Mouse (Mus musculus): ENCODE results near the gene Raf1. TPM values are rescaled to one million over a fixed set of nuclear protein-coding genes. Genes with fewer than 3 reads are reported as not detected.

The Raf1 gene
- polyA plus RNA-seq, 1 experiment from 2014 or later: 173 TPM

DNA sequence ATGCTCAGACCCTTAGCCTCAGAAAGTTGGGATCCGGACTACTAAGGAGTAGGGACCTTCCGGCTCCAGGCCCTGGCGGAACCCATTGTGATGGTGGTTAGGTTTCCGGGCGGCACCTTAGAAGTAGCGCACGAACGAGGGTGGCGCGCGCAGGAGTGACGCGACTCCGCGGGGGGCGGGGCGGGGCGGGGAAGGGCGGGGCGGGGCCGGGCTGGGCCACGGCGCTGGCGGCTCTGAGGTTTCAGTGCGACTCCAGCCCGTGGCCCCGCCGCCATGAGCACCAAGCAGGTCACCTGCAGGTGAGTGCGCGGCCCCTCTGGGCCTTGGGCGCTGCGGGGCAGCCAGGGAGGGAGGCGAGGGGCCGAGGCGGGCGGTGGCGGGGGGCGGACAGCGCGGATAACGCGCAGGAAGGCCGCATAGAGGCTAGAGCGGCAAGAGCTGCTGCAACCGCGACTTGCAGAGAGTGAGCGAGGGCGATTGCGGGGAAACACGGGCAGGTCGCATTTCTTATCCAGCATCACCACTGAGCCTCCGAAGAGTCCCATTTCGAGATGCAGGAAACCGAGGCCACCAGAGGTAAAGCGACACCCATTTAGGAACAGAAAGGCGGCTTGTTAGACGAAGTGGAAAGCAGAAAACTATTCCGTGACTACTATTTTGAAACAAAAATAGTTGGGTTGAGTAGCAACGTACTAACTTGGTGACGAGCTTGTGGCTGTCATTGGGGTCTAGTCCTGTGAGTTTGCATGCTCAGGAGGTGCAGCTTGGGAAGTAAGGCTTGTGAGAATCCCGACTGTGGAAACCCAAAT lies 74.5 kb downstream of the Raf1 start, which contains the start of gene Mkrn2:
Gene Mkrn2 (plus strand): TSS at position 188 of the 809 bp plus-strand sequence.
- Histone ChIP-seq H3K4me3 (peak within 1 kb of the TSS; percentile 83), H3K9ac (peak within 1 kb of the TSS; percentile 80), H3K4me1 (peaks cover 8% of the 10 kb centered on the region), H3K9me3 (no peaks in the 10 kb centered on the region), H3K4me2 (replicated peaks) (peak within 1 kb of the TSS; percentile 73), H3K36me3 (0 out of 2 replicates have a peak, but pooled peaks cover 5% of the 10 kb centered on the region), H3K27me3 (replicated peaks) (no peaks in the 10 kb centered on the region), H3K27ac (0 out of 2 replicates have a peak within 1 kb of the TSS, but pooled peaks have one; percentile 32)
- WGBS: 1% methylated on average over 61 of the region's 61 CpGs
- ATAC-seq (ENCODE audit: low FRiP score, low read depth): peak; percentile 92

DNA sequence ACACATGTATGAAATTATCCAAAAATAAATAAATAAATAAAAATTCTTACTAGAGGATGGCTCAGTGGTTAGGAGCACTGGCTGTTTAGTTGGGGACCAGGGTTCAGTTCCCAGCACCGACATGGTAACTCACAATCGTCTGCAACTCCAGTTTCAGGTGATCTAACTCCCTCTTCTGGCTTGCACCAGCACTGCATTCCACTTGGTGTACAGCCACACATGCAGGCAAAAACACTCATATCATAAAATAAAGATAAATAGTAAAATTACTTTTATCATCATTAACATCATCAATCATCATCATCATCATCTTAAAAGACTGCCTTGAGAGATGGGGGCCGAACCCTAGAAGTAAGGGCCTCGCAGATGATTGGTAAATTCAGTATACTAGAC lies 75.1 kb downstream of the Raf1 start:
- 0 out of 2 replicates have a peak, but pooled peaks cover 5% of the 10 kb centered on the region for H3K36me3 ChIP-seq
- H3K4me2 ChIP-seq (replicated peaks): peak overlapping the region; percentile 73
- no peak overlapping the region for H3K9ac ChIP-seq
- H3K9me3 ChIP-seq: no peaks in the 10 kb centered on the region
- 0 out of 2 replicates have a peak, but pooled peaks have one; percentile 7 for ATAC-seq (ENCODE audit: low FRiP score, low read depth)
- H3K4me3 ChIP-seq: peak overlapping the region; percentile 83; the same call in 1 of the 2 replicates
- WGBS: 70% methylated on average over 4 of the region's 4 CpGs
- no peak overlapping the region for H3K27ac ChIP-seq
- peaks cover 8% of the 10 kb centered on the region for H3K4me1 ChIP-seq
- H3K27me3 ChIP-seq (replicated peaks): no peaks in the 10 kb centered on the region

DNA sequence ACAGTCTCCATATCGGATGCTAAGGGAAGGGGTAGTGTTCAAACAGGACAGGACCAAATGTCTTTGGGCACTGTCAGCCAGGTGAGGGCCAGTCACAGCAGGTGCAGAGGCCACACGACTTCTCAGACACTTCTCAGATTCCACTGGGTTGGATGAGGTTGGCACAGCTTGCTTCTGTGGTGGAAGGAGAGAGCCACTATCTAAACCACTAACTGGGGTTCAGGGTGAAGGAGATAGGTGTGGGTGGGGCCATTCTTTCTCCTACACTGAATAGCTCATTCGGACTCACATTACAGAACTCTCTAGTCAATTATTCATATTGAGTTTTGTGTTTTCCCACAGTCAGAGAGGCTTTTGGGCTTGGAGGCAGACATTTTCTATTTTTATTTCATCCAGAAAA lies 80.8 kb downstream of the Raf1 start:
- H3K27ac ChIP-seq: no peak overlapping the region
- 65% methylated on average over 3 of the region's 3 CpGs for WGBS

DNA sequence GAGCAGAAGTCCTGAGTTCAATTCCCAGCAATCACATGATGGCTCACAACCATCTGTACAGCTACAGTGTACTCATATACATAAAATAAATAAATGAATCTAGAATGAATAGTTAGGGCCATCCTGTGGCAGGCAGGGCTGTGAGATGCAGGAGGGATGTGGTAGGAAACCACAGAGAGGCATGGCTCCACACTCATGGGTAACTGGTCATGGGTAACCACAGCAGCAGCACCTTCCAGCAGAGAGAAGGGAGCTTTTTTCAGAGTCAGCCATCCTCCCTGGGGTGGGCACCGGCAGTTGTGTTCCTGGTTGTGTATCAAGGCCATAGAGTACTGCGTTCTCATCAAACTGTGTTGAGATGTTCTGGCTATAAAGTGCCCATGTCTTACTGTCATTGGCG lies 82.0 kb downstream of the Raf1 start:
- 83% methylated on average over 3 of the region's 3 CpGs for WGBS
- ATAC-seq (ENCODE audit: low FRiP score, low read depth): no peak

More for the DNA sequence above, 80.8 kb downstream of the Raf1 start:
- Histone ChIP-seq H3K36me3 (no peaks in the 10 kb centered on the region), H3K27me3 (replicated peaks) (no peaks in the 10 kb centered on the region), H3K4me1 (no peaks in the 10 kb centered on the region), H3K4me2 (replicated peaks) (no peak overlapping the region), H3K9me3 (no peaks in the 10 kb centered on the region), H3K9ac (no peak overlapping the region), H3K4me3 (no peak overlapping the region)
- no peak for ATAC-seq (ENCODE audit: low FRiP score, low read depth)

DNA sequence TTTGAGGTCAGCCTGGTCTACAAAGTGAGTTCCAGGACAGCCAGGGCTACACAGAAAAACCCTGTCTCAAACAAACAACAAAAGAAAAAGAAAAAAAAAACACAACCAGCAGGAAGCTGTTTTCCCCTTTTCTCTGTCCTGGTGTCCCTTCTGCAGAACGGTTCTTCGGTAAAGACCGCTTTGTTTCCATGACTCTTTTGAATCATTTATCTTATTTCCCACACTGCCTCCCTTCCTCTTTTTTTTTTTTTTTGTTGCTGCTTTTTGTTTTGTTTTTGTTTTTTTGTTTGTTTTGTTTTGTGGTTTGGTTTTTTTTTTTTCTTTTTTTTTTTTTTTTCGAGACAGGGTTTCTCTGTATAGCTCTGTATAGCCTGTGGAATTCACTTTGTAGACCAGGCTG lies 83.2 kb downstream of the Raf1 start:
- no peaks in the 10 kb centered on the region for H3K36me3 ChIP-seq
- H3K9ac ChIP-seq: no peak overlapping the region
- WGBS: 82% methylated on average over 4 of the region's 4 CpGs
- H3K9me3 ChIP-seq: no peaks in the 10 kb centered on the region
- no peak overlapping the region for H3K4me3 ChIP-seq
- H3K27ac ChIP-seq: no peak overlapping the region
- no peak overlapping the region for H3K4me2 ChIP-seq (replicated peaks)
- H3K4me1 ChIP-seq: no peaks in the 10 kb centered on the region
- no peaks in the 10 kb centered on the region for H3K27me3 ChIP-seq (replicated peaks)
- ATAC-seq (ENCODE audit: low FRiP score, low read depth): no peak

More for the DNA sequence above, 82.0 kb downstream of the Raf1 start:
- Histone ChIP-seq H3K9me3 (no peaks in the 10 kb centered on the region), H3K27ac (no peak overlapping the region), H3K4me1 (no peaks in the 10 kb centered on the region), H3K4me3 (no peak overlapping the region), H3K4me2 (replicated peaks) (no peak overlapping the region), H3K9ac (no peak overlapping the region), H3K36me3 (no peaks in the 10 kb centered on the region), H3K27me3 (replicated peaks) (no peaks in the 10 kb centered on the region)

DNA sequence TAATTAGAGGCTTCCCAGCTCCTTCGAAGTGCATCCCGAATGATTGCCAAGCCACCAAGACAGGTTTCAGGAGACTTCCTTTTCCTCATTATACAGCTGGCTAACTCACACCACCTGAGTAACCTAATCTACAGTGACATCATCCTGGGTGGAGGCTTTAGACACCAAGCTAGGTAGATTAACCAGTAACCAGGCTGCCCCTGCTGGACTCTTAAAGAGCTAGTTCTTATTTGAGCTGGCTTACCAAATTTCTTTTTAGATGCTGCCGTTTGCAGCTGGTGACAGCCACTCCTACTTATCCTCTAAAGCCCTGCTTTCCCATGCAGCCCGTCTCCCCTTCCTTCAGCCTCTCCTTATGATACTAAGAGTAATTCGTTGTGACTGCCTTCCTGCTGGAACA lies 84.0 kb downstream of the Raf1 start, which contains the start of gene Mkrn2os:
Gene Mkrn2os (minus strand): TSS at position 119 of the 400 bp plus-strand sequence.
- Histone ChIP-seq H3K9ac (no peak within 1 kb of the TSS), H3K9me3 (no peaks in the 10 kb centered on the region), H3K4me2 (replicated peaks) (no peak within 1 kb of the TSS), H3K27ac (no peak within 1 kb of the TSS), H3K27me3 (replicated peaks) (no peaks in the 10 kb centered on the region), H3K4me1 (no peaks in the 10 kb centered on the region), H3K36me3 (no peaks in the 10 kb centered on the region), H3K4me3 (no peak within 1 kb of the TSS)
- no peak for ATAC-seq (ENCODE audit: low FRiP score, low read depth)
- WGBS: 71% methylated on average over 5 of the region's 5 CpGs

DNA sequence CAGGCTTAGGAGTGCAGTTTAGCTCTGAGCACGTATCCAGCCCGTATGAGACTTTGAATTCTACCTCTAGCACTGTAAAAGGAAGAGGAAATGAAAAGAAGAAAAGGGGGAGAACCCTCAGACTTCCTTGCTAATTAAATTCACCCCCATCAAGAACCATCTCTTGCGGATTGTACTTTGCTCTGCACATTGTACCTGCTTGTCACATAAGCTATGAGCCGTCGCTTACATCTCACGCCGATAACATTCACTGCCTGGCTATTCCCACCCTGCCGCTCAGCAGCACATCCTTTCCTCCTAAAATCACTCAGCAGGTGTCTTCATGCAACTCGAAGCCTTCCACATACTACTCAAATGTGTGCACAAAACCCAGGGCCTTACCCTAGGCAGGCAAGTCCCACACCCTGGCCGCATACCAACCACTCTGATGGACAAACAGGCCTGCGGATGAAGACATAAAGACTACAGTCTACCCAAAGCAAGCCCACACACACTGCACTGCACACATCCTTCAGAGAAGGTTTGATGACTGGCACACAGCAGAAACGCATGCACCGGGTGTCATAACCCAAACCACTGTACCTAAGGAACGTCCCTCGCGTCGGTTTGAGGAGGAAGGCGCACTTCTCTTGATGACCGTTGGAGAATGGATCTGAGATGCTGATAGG lies 84.6 kb downstream of the Raf1 start:
- Histone ChIP-seq H3K27ac (no peak overlapping the region), H3K4me3 (no peak overlapping the region), H3K36me3 (no peaks in the 10 kb centered on the region), H3K9me3 (no peaks in the 10 kb centered on the region), H3K4me2 (replicated peaks) (no peak overlapping the region), H3K27me3 (replicated peaks) (no peaks in the 10 kb centered on the region), H3K9ac (no peak overlapping the region), H3K4me1 (no peaks in the 10 kb centered on the region)
- no peak for ATAC-seq (ENCODE audit: low FRiP score, low read depth)
- 90% methylated on average over 19 of the region's 19 CpGs for WGBS

DNA sequence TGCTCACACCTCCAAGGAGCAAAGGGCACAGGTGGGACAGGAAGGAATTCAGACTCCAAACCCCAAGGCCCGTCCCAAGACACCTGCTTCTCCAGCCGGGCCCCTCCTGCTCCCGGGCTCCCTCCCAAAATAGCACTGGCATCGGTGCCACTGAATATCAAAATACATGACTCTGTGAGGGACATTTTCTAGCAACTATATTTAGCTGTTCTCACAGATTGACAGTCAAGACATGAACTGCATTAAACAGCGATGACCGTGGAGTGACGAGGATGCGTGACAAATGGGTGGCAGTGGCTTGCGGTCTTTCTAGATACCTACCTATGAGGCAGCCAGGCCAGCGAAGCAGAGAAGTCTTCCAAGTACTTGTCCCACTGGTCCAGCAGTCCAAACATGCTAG lies 90.1 kb downstream of the Raf1 start:
- H3K9ac ChIP-seq: no peak overlapping the region
- H3K4me3 ChIP-seq: no peak overlapping the region
- ATAC-seq (ENCODE audit: low FRiP score, low read depth): no peak
- H3K4me1 ChIP-seq: no peaks in the 10 kb centered on the region
- H3K36me3 ChIP-seq: 0 out of 2 replicates have a peak, but pooled peaks cover 2% of the 10 kb centered on the region
- no peaks in the 10 kb centered on the region for H3K27me3 ChIP-seq (replicated peaks)
- 92% methylated on average over 10 of the region's 10 CpGs for WGBS
- no peaks in the 10 kb centered on the region for H3K9me3 ChIP-seq
- H3K4me2 ChIP-seq (replicated peaks): no peak overlapping the region
- H3K27ac ChIP-seq: no peak overlapping the region

DNA sequence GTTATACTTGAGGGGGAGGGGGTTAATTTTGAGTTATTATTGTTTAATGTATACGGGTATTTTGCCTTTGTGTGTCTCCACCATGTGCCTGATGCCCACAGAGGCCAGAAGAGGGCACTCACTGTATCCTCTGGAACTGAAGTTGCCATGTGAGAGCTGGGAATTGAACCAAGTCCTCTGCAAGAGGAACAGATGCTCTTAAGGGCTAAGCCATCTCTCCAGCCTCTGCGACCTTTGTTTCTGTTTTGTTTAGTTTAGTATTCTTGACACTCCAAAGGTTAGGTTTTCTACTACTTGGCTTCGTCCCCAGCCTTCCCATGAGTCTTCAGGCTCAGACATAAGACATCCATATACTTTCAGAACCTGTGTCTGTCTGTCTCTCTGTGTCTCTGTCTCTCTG lies 92.3 kb downstream of the Raf1 start:
- Histone ChIP-seq H3K4me3 (no peak overlapping the region), H3K9me3 (no peaks in the 10 kb centered on the region), H3K4me1 (no peaks in the 10 kb centered on the region), H3K4me2 (replicated peaks) (no peak overlapping the region), H3K27ac (no peak overlapping the region), H3K27me3 (replicated peaks) (no peaks in the 10 kb centered on the region), H3K36me3 (peaks cover 15% of the 10 kb centered on the region; the same call in 1 of the 2 replicates), H3K9ac (no peak overlapping the region)
- 77% methylated on average over 3 of the region's 3 CpGs for WGBS
- ATAC-seq (ENCODE audit: low FRiP score, low read depth): no peak

DNA sequence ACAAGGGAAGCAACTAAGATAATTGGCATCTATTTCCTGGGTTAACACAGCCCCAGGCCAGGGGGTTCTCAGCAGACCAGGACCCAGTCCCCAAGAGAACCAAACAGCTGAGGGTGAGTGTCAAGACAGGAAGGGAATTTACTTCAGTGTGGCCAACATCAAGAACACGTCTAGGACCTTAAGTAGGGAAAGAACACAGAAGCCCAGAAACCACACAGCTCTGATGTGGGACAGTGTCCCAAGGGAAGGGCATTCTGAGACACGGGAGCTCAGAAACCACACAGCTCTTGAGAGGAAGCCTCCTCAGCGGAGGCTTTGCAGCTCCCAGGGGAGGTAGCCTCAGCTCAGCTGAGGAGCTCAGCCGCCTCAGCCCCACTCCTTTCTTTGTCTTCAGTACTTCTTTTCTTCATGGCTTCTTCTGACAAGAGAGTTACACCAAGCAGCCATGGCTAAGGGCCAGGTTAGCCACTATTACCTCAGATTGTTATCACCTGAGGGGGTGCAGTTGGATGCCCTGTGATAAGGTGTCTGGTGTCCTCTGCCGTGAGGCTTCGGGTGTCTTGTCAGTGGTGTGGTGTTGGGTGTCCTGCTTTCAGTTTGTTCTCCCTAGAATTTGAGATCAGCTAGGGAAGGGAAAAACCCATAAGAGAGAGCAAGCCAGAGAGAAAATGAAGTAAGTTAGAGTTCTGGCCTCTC lies 92.9 kb downstream of the Raf1 start:
- H3K9me3 ChIP-seq: no peaks in the 10 kb centered on the region
- no peak overlapping the region for H3K27ac ChIP-seq
- H3K4me1 ChIP-seq: no peaks in the 10 kb centered on the region
- H3K4me3 ChIP-seq: no peak overlapping the region
- ATAC-seq (ENCODE audit: low FRiP score, low read depth): no peak
- no peak overlapping the region for H3K4me2 ChIP-seq (replicated peaks)
- 80% methylated on average over 6 of the region's 6 CpGs for WGBS
- peaks cover 21% of the 10 kb centered on the region for H3K36me3 ChIP-seq
- no peaks in the 10 kb centered on the region for H3K27me3 ChIP-seq (replicated peaks)
- H3K9ac ChIP-seq: no peak overlapping the region

DNA sequence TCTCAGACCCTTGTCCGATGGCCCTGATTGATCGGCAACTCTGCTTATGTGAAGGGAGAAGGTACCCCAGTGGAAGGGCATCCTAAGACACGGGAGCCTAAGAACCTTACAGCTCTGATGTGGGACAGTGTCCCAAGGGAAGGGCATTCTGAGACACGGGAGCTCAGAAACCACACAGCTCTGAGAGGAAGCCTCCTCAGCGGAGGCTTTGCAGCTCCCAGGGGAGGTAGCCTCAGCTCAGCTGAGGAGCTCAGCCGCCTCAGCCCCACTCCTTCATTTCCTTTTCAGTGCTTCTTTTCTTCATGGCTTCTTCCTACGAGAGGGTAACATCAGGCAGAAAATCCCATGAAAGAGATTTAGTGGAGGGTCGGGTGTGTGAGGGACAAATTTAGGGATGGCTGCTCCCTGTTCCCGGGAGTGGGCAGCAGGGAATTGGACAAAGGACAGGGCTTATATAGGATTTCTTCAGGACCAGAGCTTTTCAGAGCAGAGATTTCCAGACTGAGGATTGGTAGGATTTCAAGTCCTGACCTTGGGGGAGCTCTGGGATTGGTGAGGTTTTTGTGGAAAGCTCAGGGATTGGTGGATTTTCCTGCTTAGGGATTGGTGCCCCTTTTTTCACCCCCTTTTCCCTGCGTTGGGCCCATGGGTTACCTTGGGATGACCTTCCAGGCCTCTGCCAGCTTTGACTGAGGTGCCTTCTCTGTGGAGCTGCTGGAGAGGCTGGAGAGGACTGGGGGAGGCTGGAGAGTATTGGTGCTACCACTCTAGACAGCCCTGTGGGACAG lies 93.9 kb downstream of the Raf1 start:
- Histone ChIP-seq H3K4me1 (no peaks in the 10 kb centered on the region), H3K9me3 (no peaks in the 10 kb centered on the region), H3K4me3 (no peak overlapping the region), H3K27me3 (replicated peaks) (no peaks in the 10 kb centered on the region), H3K9ac (no peak overlapping the region), H3K36me3 (peaks cover 30% of the 10 kb centered on the region), H3K27ac (no peak overlapping the region), H3K4me2 (replicated peaks) (no peak overlapping the region)
- WGBS: 83% methylated on average over 10 of the region's 10 CpGs
- no peak for ATAC-seq (ENCODE audit: low FRiP score, low read depth)
